Mouse (Mus musculus) monocyte, adult 2 months (primary cell): ENCODE results near the gene Plekhh2.

Source experiments
- DNase-seq, 2 experiments: peaks; one replicate each; pipeline ENCODE4 v3.0.0; 2022; ENCODE audit warnings: low spot score in 2 of 2, low read depth in 1 of 2

The Plekhh2 gene

GRCm38 (mm10) chr17:84639796-84640378, 128.2 kb downstream of the Plekhh2 start:
- no peak for DNase-seq

- DNase-seq: peak; percentile 34 to 62
Measured at GRCm38 (mm10) chr17:84641893-84642292, 130.2 kb downstream of the Plekhh2 start.

GRCm38 (mm10) chr17:84642324-84642723, 130.6 kb downstream of the Plekhh2 start:
- DNase-seq: no peak

GRCm38 (mm10) chr17:84644292-84645050, 132.8 kb downstream of the Plekhh2 start:
- no peak for DNase-seq

- DNase-seq: no peak
Measured at GRCm38 (mm10) chr17:84645119-84645518, 133.4 kb downstream of the Plekhh2 start.

GRCm38 (mm10) chr17:84645894-84646293, 134.2 kb downstream of the Plekhh2 start:
- no peak for DNase-seq

- DNase-seq: no peak
Measured at GRCm38 (mm10) chr17:84646477-84646876, 134.8 kb downstream of the Plekhh2 start.

GRCm38 (mm10) chr17:84647630-84648029, 135.9 kb downstream of the Plekhh2 start:
- DNase-seq: peak in 1 of 2 experiments; percentile 44

- DNase-seq: no peak
Measured at GRCm38 (mm10) chr17:84650302-84651017, 138.8 kb downstream of the Plekhh2 start.

- no peak for DNase-seq
Measured at GRCm38 (mm10) chr17:84653544-84653943, 141.8 kb downstream of the Plekhh2 start.

- no peak for DNase-seq
Measured at GRCm38 (mm10) chr17:84656205-84656604, 144.5 kb downstream of the Plekhh2 start.

GRCm38 (mm10) chr17:84656653-84657421, 145.1 kb downstream of the Plekhh2 start:
- no peak for DNase-seq

GRCm38 (mm10) chr17:84657422-84657732, 145.7 kb downstream of the Plekhh2 start:
- no peak for DNase-seq

GRCm38 (mm10) chr17:84657782-84658181, 146.1 kb downstream of the Plekhh2 start:
- DNase-seq: no peak

GRCm38 (mm10) chr17:84658195-84658594, 146.5 kb downstream of the Plekhh2 start:
- no peak for DNase-seq

GRCm38 (mm10) chr17:84658951-84659350, 147.3 kb downstream of the Plekhh2 start:
- DNase-seq: no peak

GRCm38 (mm10) chr17:84665053-84665452, 153.4 kb downstream of the Plekhh2 start:
- no peak for DNase-seq

GRCm38 (mm10) chr17:84665691-84666090, 154.0 kb downstream of the Plekhh2 start:
- DNase-seq: no peak

GRCm38 (mm10) chr17:84667848-84668247, 156.2 kb downstream of the Plekhh2 start:
- DNase-seq: no peak
